Mouse (Mus musculus) testis, postnatal 10 days (tissue): ENCODE measurements around the gene Krtap22-2.
"Not testable (repeated sequence)": the region's sequence is repeated elsewhere in the genome, so short reads cannot be mapped to it uniquely, and the experiment has no call there.

Experiments
- DNase-seq: peaks from one replicate; pipeline ENCODE4 v3.0.0; 2021; ENCODE audit warnings: low spot score

Gene Krtap22-2

DNA sequence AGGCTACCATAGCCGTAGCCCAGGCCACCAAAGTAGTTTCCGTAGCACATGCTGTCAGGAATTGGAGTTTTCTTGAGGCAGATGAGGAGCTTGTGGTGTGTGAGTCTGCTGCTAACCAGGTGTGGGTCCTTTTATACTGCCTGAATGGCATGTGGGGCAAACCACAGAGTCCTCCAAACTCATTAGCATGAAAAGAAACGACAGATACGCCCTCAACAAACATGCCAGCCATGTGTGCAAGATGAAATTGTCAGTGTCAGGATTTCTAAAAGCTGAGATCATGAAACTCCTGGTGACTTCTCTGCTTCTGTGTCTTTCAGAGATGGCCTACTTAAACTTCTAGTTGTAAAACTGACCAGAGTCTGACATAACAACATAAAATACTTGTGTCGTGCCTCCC, at the start of gene Krtap22-2:
Krtap22-2 (minus strand) TSS at position 101 of the 400 bp plus-strand sequence.
- no peak for DNase-seq

DNA sequence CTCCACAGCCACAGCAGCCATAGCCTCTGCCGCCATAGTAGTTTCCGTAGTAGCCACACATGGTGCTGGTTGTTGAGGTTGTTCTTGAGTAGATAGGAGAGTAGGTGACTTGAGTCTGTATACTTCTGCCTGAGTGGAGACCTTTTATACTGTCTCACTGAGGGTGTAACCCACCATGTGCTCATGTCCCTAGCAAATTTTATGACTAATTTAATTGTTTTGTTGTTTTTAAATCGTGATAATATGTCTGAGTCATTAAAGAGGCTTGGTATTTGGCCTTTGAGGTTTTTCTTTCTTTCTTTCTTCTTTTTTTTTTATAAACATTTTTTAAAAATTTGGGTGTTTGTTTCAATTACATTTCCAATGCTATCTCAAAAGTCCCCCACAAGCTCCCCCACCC, 37.2 kb upstream of the Krtap22-2 start, which contains the start of gene Krtap6-5:
Krtap6-5 (minus strand) TSS at position 101 of the 400 bp plus-strand sequence.
- DNase-seq, result no peak

DNA sequence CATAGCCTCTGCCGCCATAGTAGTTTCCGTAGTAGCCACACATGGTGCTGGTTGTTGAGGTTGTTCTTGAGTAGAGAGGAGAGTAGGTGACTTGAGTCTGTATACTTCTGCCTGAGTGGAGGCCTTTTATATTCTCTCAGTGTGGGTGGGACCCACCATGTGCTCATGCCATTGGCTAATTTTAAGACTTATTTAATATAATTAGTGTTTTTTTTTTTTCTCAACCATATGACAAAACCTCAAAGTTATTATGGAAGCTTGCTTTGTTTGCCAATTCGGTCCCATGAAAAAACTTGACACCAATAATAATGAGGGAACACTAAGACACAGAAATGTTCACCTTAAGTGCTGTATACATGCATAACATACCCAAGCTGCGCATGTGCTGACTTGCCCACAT, 30.8 kb upstream of the Krtap22-2 start, which contains the start of gene Gm10228:
Gm10228 (minus strand) TSS at position 101 of the 400 bp plus-strand sequence.
- not testable (repeated sequence) for DNase-seq

DNA sequence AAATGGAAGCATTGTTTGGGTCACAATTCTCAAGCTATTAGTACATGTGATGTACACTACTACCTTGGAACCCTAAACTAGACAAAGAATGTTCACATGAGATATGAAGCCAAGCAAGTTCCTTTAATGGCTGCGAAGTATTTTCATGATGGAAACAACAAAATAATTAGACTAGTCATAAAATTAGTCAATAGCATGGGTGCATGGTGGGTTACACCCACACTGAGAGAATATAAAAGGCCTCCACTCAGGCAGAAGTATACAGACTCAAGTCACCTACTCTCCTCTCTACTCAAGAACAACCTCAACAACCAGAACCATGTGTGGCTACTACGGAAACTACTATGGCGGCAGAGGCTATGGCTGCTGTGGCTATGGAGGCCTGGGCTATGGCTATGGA, 20.8 kb upstream of the Krtap22-2 start, which contains the start of gene Krtap6-1:
Krtap6-1 (plus strand) TSS at position 301 of the 400 bp plus-strand sequence.
- DNase-seq, result not testable (repeated sequence)

DNA sequence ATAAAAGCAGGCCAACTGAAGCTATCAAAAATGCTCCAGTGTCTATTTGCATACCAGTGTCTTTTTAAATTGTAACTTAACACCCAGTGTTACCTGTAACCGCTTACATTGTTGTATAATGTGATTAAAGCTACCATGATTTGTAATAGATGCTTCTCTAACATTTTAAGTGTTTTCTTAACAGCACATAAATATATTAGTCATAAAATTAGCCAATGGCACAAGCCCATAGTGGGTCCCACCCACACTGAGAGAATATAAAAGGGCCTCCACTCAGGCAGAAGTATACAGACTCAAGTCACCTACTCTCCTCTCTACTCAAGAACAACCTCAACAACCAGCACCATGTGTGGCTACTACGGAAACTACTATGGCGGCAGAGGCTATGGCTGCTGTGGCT, 4.4 kb upstream of the Krtap22-2 start, which contains the start of gene Gm10229:
Gm10229 (plus strand) TSS at position 301 of the 400 bp plus-strand sequence.
- not testable (repeated sequence) for DNase-seq

DNA sequence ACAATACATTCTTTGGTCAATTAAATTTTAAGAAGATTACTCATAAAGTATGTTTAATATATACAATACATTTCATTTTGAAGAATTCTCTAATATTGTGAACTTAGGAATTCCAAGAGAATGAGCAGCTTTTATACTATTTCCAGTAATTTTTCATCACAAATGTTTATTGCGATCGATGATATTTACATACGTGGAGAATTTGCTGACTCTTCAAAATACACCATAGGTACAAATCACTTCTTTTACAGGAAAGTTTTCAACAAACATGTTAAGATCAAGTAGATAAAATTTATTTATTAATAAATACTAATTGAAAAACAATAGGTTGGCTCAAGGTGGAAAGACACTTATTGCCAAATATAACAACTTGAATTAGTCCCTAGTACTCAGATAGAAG, 3.4 kb upstream of the Krtap22-2 start:
- DNase-seq, result no peak

DNA sequence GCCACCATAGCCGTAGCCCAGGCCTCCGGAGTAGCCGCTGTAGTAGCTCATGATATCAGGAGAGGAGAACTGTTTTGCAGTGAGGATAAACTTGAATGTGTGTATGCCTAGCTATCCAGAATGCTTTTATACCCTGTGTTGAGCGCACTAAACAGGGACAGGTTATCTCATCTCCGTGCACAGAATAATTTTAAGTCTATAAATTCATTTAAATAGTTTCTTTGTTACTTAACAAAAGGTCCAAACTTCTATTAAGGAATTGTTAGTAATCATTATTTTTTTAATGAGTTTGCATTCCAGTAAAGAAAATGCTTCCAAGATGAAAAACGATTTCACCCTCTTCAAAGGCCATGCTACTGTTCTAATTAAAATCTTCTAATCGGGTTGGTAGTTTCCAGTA, 47.8 kb downstream of the Krtap22-2 start, which contains the start of gene Krtap16-3:
Krtap16-3 (minus strand) TSS at position 101 of the 400 bp plus-strand sequence.
- no peak for DNase-seq
